In the genomic region with DNA sequence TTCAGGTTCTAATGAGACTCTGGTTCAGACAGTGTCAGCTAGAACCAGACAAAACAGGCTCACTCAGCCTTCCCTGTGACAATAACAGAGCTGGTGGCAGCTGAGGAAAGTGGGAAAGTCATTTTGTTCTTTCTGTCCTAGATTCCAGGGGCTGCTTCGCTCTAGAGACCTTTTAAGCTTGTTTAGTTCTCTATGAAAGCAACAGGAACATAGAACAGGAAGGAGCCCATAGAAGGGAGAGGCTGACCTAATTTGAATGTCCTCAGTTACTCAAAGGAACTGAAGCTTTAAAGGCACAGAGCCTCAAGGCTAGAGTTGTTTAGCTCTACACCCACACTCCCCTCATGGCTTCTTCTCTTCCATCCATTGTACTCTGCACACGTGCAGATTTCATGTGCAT, we compare ENCODE assay signal across 17 mouse cellular contexts.
A peak's percentile ranks its signal among the peaks of the same experiment; 100 is the strongest.
DNase-seq lines count a peak whose midpoint lies in the region; ATAC-seq and TF ChIP-seq lines count a peak whose summit lies in the region.
"Had no signal": no experiment of that assay in that cellular context is flagged by ENCODE, and none has a peak within 500 bp of the region (broad histone marks: within the 10 kb centered on the region; RNA-seq: fewer than 3 reads in every experiment).

No protein-coding gene starts in this region.

- no peaks in the 10 kb centered on the region for H3K9me3 ChIP-seq in forebrain, embryonic 10.5 days
- H3K9me3 ChIP-seq: embryonic facial prominence, embryonic 12.5 days; forebrain, embryonic 12.5 days; lung, embryonic 15.5 days; stomach, embryonic 15.5 days had no signal

- H3K27me3 ChIP-seq in forebrain, embryonic 10.5 days (ENCODE audit: poor library complexity, severe bottlenecking) = no peaks in the 10 kb centered on the region
- H3K27me3 ChIP-seq: embryonic facial prominence, embryonic 12.5 days; forebrain, embryonic 12.5 days; lung, embryonic 15.5 days; Patski; stomach, embryonic 15.5 days had no signal

- no peaks in the 10 kb centered on the region for H3K36me3 ChIP-seq in forebrain, embryonic 10.5 days (replicated peaks)
- H3K36me3 ChIP-seq: embryonic facial prominence, embryonic 12.5 days; forebrain, embryonic 12.5 days; lung, embryonic 15.5 days; stomach, embryonic 15.5 days had no signal

- 78% methylated on average over 2 of the region's 2 CpGs for WGBS in forebrain, embryonic 10.5 days

- peaks cover 25% of the 10 kb centered on the region for H3K4me1 ChIP-seq in forebrain, embryonic 10.5 days

- H3K4me3 ChIP-seq in layer of hippocampus, adult 2 months = no peak overlapping the region
- no peak overlapping the region for H3K4me3 ChIP-seq in forebrain, embryonic 10.5 days
- H3K4me3 ChIP-seq: embryonic facial prominence, embryonic 12.5 days; forebrain, embryonic 12.5 days; lung, embryonic 15.5 days; stomach, embryonic 15.5 days had no signal

- peak; percentile 59 for ATAC-seq in inflammation-experienced regulatory T-cells, adult 6 months
- ATAC-seq: Patski had no signal

- TF ChIP-seq CTCF in layer of hippocampus, adult 2 months (conservative IDR thresholded peaks at IDR 0.05) = no peak

- peak overlapping the region; percentile 81 for H3K27ac ChIP-seq in layer of hippocampus, adult 2 months
- H3K27ac ChIP-seq in forebrain, embryonic 10.5 days = no peak overlapping the region
- H3K27ac ChIP-seq: embryonic facial prominence, embryonic 12.5 days; forebrain, embryonic 12.5 days; lung, embryonic 15.5 days; stomach, embryonic 15.5 days had no signal

- DNase-seq in layer of hippocampus, adult 2 months (ENCODE audit: low spot score in 2 of 2) = no peak
- no peak for DNase-seq in layer of hippocampus, adult 18-20 months (ENCODE audit: low spot score in 2 of 2)
- DNase-seq in CD4-positive, CD25-positive, alpha-beta regulatory T cell, adult 2 months (ENCODE audit: low read depth, low spot score) = peak; percentile 44
- DNase-seq in R1 (ENCODE audit: low read depth, low spot score) = peak; percentile 5
- no peak for DNase-seq in right cerebral cortex, adult 2 months (ENCODE audit: low spot score in 2 of 2)
- no peak for DNase-seq in forebrain, embryonic 10.5 days (ENCODE audit: extremely low spot score, low spot score)
- DNase-seq: adrenal gland, adult 8-10 months; cerebellum, postnatal 14 days; heart, postnatal 36 days; kidney, adult 9 months; liver had no signal

Comparison
In these comparisons a context has a peak if more than half of its experiments do, and no peak if none do; other contexts are left out.
1. DNase-seq: peak in CD4-positive, CD25-positive, alpha-beta regulatory T cell, adult 2 months (single experiment) and R1 (single experiment); none in layer of hippocampus, adult 2 months (0 of 2), layer of hippocampus, adult 18-20 months (0 of 2), right cerebral cortex, adult 2 months (0 of 2) and forebrain, embryonic 10.5 days (single experiment).